Mouse (Mus musculus): ENCODE results near the gene Spo11. TPM values are rescaled to one million over a fixed set of nuclear protein-coding genes. Genes with fewer than 3 reads are reported as not detected.
A peak's percentile ranks its signal among the peaks of the same experiment; 100 is the strongest.

Gene Spo11
- polyA plus RNA-seq, 1 experiment = 88.7 TPM

GRCm38 (mm10) chr2:173011440-173011839, 33.9 kb downstream of the Spo11 start:
- no peaks in the 10 kb centered on the region for H3K4me1 ChIP-seq (ENCODE audit: control insufficient read depth, insufficient read depth, low read length)
- H3K27ac ChIP-seq (ENCODE audit: control insufficient read depth, insufficient read depth, low read depth, low read length) = no peak overlapping the region
- no peak overlapping the region for H3K4me3 ChIP-seq (ENCODE audit: control insufficient read depth, low read depth, low read length)
- H3K27me3 ChIP-seq (ENCODE audit: control insufficient read depth, insufficient read depth, low read length) = no peaks in the 10 kb centered on the region
- no peak for TF ChIP-seq CTCF (IDR thresholded peaks at IDR 0.05; ENCODE audit: control insufficient read depth, insufficient read depth, insufficient replicate concordance, low read depth, low read length)
- TF ChIP-seq POLR2A (IDR thresholded peaks at IDR 0.05; ENCODE audit: control insufficient read depth, low read depth, low read length) = no peak
- H3K36me3 ChIP-seq (ENCODE audit: control insufficient read depth, insufficient read depth, low read length) = peaks cover 6% of the 10 kb centered on the region

GRCm38 (mm10) chr2:173014741-173015287, 37.3 kb downstream of the Spo11 start:
- TF ChIP-seq POLR2A (IDR thresholded peaks at IDR 0.05; ENCODE audit: control insufficient read depth, low read depth, low read length) (no peak), CTCF (IDR thresholded peaks at IDR 0.05; ENCODE audit: control insufficient read depth, insufficient read depth, insufficient replicate concordance, low read depth, low read length) (no peak)
- Histone ChIP-seq H3K4me1 (ENCODE audit: control insufficient read depth, insufficient read depth, low read length) (peaks cover 15% of the 10 kb centered on the region), H3K27me3 (ENCODE audit: control insufficient read depth, insufficient read depth, low read length) (no peaks in the 10 kb centered on the region), H3K4me3 (ENCODE audit: control insufficient read depth, low read depth, low read length) (no peak overlapping the region), H3K27ac (ENCODE audit: control insufficient read depth, insufficient read depth, low read depth, low read length) (no peak overlapping the region), H3K36me3 (ENCODE audit: control insufficient read depth, insufficient read depth, low read length) (no peaks in the 10 kb centered on the region; the same call in 1 of the 2 replicates)

- no peak overlapping the region for H3K27ac ChIP-seq (ENCODE audit: control insufficient read depth, insufficient read depth, low read depth, low read length)
- TF ChIP-seq CTCF (IDR thresholded peaks at IDR 0.05; ENCODE audit: control insufficient read depth, insufficient read depth, insufficient replicate concordance, low read depth, low read length) (no peak), POLR2A (IDR thresholded peaks at IDR 0.05; ENCODE audit: control insufficient read depth, low read depth, low read length) (no peak)
- no peaks in the 10 kb centered on the region for H3K36me3 ChIP-seq (ENCODE audit: control insufficient read depth, insufficient read depth, low read length)
- no peak overlapping the region for H3K4me3 ChIP-seq (ENCODE audit: control insufficient read depth, low read depth, low read length)
- H3K4me1 ChIP-seq (ENCODE audit: control insufficient read depth, insufficient read depth, low read length) = peaks cover 38% of the 10 kb centered on the region
- H3K27me3 ChIP-seq (ENCODE audit: control insufficient read depth, insufficient read depth, low read length) = no peaks in the 10 kb centered on the region
These were observed 40.4 kb downstream of the Spo11 start for GRCm38 (mm10) chr2:173017940-173018339.

- no peak overlapping the region for H3K4me3 ChIP-seq (ENCODE audit: control insufficient read depth, low read depth, low read length)
- H3K27me3 ChIP-seq (ENCODE audit: control insufficient read depth, insufficient read depth, low read length) = no peaks in the 10 kb centered on the region
- TF ChIP-seq POLR2A (IDR thresholded peaks at IDR 0.05; ENCODE audit: control insufficient read depth, low read depth, low read length) (no peak), CTCF (IDR thresholded peaks at IDR 0.05; ENCODE audit: control insufficient read depth, insufficient read depth, insufficient replicate concordance, low read depth, low read length) (no peak)
- peaks cover 38% of the 10 kb centered on the region for H3K4me1 ChIP-seq (ENCODE audit: control insufficient read depth, insufficient read depth, low read length)
- no peak overlapping the region for H3K27ac ChIP-seq (ENCODE audit: control insufficient read depth, insufficient read depth, low read depth, low read length)
- H3K36me3 ChIP-seq (ENCODE audit: control insufficient read depth, insufficient read depth, low read length) = no peaks in the 10 kb centered on the region
These were observed 41.1 kb downstream of the Spo11 start for GRCm38 (mm10) chr2:173018618-173019017.

GRCm38 (mm10) chr2:173019322-173019721, 41.8 kb downstream of the Spo11 start:
- Histone ChIP-seq H3K27me3 (ENCODE audit: control insufficient read depth, insufficient read depth, low read length) (no peaks in the 10 kb centered on the region), H3K36me3 (ENCODE audit: control insufficient read depth, insufficient read depth, low read length) (no peaks in the 10 kb centered on the region), H3K4me3 (ENCODE audit: control insufficient read depth, low read depth, low read length) (peak overlapping the region; percentile 74), H3K27ac (ENCODE audit: control insufficient read depth, insufficient read depth, low read depth, low read length) (peak overlapping the region; percentile 50; the same call in 1 of the 2 replicates), H3K4me1 (ENCODE audit: control insufficient read depth, insufficient read depth, low read length) (peaks cover 38% of the 10 kb centered on the region)
- TF ChIP-seq CTCF (IDR thresholded peaks at IDR 0.05; ENCODE audit: control insufficient read depth, insufficient read depth, insufficient replicate concordance, low read depth, low read length) (no peak), POLR2A (IDR thresholded peaks at IDR 0.05; ENCODE audit: control insufficient read depth, low read depth, low read length) (no peak)

GRCm38 (mm10) chr2:173019790-173020189, 42.3 kb downstream of the Spo11 start:
- peak overlapping the region; percentile 50; the same call in 1 of the 2 replicates for H3K27ac ChIP-seq (ENCODE audit: control insufficient read depth, insufficient read depth, low read depth, low read length)
- H3K4me3 ChIP-seq (ENCODE audit: control insufficient read depth, low read depth, low read length) = peak overlapping the region; percentile 74
- H3K36me3 ChIP-seq (ENCODE audit: control insufficient read depth, insufficient read depth, low read length) = no peaks in the 10 kb centered on the region
- H3K27me3 ChIP-seq (ENCODE audit: control insufficient read depth, insufficient read depth, low read length) = no peaks in the 10 kb centered on the region
- peaks cover 38% of the 10 kb centered on the region for H3K4me1 ChIP-seq (ENCODE audit: control insufficient read depth, insufficient read depth, low read length)
- TF ChIP-seq CTCF (IDR thresholded peaks at IDR 0.05; ENCODE audit: control insufficient read depth, insufficient read depth, insufficient replicate concordance, low read depth, low read length) (0 out of 2 replicates have a peak, but pooled peaks have one; percentile 9), POLR2A (IDR thresholded peaks at IDR 0.05; ENCODE audit: control insufficient read depth, low read depth, low read length) (no peak; the same call in 1 of the 2 replicates)

- peaks cover 38% of the 10 kb centered on the region for H3K4me1 ChIP-seq (ENCODE audit: control insufficient read depth, insufficient read depth, low read length)
- no peaks in the 10 kb centered on the region for H3K36me3 ChIP-seq (ENCODE audit: control insufficient read depth, insufficient read depth, low read length)
- TF ChIP-seq CTCF (IDR thresholded peaks at IDR 0.05; ENCODE audit: control insufficient read depth, insufficient read depth, insufficient replicate concordance, low read depth, low read length) (no peak), POLR2A (IDR thresholded peaks at IDR 0.05; ENCODE audit: control insufficient read depth, low read depth, low read length) (no peak)
- peak within 1 kb of the TSS; percentile 50; the same call in 1 of the 2 replicates for H3K27ac ChIP-seq (ENCODE audit: control insufficient read depth, insufficient read depth, low read depth, low read length)
- H3K27me3 ChIP-seq (ENCODE audit: control insufficient read depth, insufficient read depth, low read length) = no peaks in the 10 kb centered on the region
- peak within 1 kb of the TSS; percentile 81 for H3K4me3 ChIP-seq (ENCODE audit: control insufficient read depth, low read depth, low read length)
These were observed 42.9 kb downstream of the Spo11 start, which contains the start of gene Rbm38 for GRCm38 (mm10) chr2:173020430-173020829. Gene Rbm38 (plus strand): TSS chr2:173020498.

All from testis, adult 2 months (tissue).